Mouse (Mus musculus) E14TG2a.4 (cell line): ENCODE measurements around the gene Xkrx.

Experiments used
- H3K27me3 ChIP-seq: 2 replicates; pipeline ENCODE4 v1.6.1; 2014; ENCODE audit warnings: low read length, control low read depth; ENCODE audit not compliant: insufficient read depth
- H3K36me3 ChIP-seq: 2 replicates; pipeline ENCODE4 v1.6.1; 2014; ENCODE audit warnings: low read length, control low read depth; ENCODE audit not compliant: insufficient read depth
- H3K4me1 ChIP-seq: replicated peaks from 2 replicates; pipeline ENCODE4 v1.6.1; 2014; ENCODE audit warnings: low read depth, low read length, control low read depth
- H3K4me3 ChIP-seq: replicated peaks from 2 replicates; pipeline ENCODE4 v1.5.1; 2014; ENCODE audit warnings: mild to moderate bottlenecking, low read length
- H3K9me3 ChIP-seq: 2 replicates; pipeline ENCODE4 v1.6.1; 2014; ENCODE audit warnings: low read length, control low read depth
- CTCF ChIP-seq: conservative IDR thresholded peaks from 2 replicates; pipeline ENCODE4 v1.5.1; 2014; ENCODE audit warnings: low read length
- NANOG ChIP-seq: IDR thresholded peaks from 2 replicates; pipeline ENCODE4 v1.6.1; 2014; ENCODE audit warnings: borderline replicate concordance, low read length, mixed read lengths
- POU5F1 ChIP-seq: IDR thresholded peaks from 2 replicates; pipeline ENCODE4 v1.6.1; 2014; ENCODE audit warnings: low read length, borderline replicate concordance

Gene Xkrx

DNA sequence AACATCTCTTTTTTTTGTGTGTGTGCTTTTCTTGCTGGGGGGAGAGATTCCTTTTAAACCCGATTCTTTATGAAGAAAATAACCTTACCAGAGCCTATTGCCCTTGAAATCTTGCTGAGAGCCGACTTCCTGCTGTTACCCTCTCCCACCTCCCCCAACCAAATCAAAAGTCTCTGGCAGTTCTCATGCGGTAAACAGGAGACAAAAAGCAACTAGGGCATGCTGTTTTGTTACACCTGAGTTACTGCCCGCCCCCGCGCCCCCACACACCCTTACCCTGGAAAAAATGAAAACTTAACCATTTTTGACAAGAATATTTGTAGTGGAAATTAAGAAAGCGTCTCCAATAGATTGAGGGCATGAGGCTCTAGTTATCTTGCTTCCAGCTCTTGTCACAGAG is 3.7 kb downstream of the Xkrx start:
- H3K4me1 ChIP-seq, result peaks cover 19% of the 10 kb centered on the region; the same call in 1 of the 2 replicates
- no peaks in the 10 kb centered on the region for H3K36me3 ChIP-seq
- H3K9me3 ChIP-seq, result no peaks in the 10 kb centered on the region
- no peak overlapping the region for H3K4me3 ChIP-seq
- H3K27me3 ChIP-seq, result no peaks in the 10 kb centered on the region
- no peak for TF ChIP-seq POU5F1
- TF ChIP-seq NANOG, result no peak
- no peak for TF ChIP-seq CTCF

DNA sequence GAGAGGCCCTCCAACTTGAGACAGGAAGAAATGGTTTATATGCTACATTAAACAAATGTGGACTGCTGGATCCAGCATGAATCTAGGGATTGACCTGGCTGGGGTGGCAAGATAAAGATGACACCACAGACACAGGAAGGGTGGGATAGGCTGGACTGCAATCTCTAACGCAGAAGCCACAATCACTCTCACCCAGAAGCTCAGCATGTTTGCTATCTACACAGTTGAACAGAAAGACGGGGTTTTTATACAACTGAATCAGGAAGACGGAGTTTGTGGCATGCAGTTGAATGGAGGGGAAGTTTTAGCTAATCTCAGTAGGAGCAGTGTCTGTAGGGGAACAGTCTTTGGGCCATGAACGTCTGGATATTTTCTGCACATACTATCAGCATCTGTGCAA is 19.9 kb downstream of the Xkrx start:
- Histone ChIP-seq H3K27me3 (no peaks in the 10 kb centered on the region), H3K4me1 (no peaks in the 10 kb centered on the region), H3K9me3 (no peaks in the 10 kb centered on the region), H3K36me3 (no peaks in the 10 kb centered on the region), H3K4me3 (no peak overlapping the region)
- TF ChIP-seq CTCF (no peak), POU5F1 (no peak), NANOG (no peak)

DNA sequence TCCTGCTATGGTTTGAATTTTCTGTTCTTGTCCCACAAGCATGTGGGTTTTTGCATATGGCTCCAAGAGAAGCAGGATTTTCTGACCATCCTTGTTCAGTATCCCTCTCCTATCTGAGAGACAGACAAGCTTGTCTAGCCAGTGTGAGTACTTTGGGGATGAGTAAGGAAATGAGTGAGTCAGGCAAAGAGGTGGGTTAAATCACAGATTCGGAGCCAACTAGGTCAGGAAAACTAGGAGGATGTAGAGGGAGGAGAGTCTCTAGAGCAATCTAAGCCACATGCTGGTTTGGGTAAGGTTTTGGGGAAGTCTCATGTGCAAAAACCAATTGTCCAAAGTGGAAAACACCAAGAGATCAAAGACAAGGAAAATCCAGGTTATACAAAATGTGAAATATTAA is 20.3 kb downstream of the Xkrx start:
- Histone ChIP-seq H3K4me3 (no peak overlapping the region), H3K4me1 (no peaks in the 10 kb centered on the region), H3K36me3 (no peaks in the 10 kb centered on the region), H3K27me3 (no peaks in the 10 kb centered on the region), H3K9me3 (no peaks in the 10 kb centered on the region)
- no peak for TF ChIP-seq NANOG
- TF ChIP-seq CTCF, result no peak
- no peak for TF ChIP-seq POU5F1

DNA sequence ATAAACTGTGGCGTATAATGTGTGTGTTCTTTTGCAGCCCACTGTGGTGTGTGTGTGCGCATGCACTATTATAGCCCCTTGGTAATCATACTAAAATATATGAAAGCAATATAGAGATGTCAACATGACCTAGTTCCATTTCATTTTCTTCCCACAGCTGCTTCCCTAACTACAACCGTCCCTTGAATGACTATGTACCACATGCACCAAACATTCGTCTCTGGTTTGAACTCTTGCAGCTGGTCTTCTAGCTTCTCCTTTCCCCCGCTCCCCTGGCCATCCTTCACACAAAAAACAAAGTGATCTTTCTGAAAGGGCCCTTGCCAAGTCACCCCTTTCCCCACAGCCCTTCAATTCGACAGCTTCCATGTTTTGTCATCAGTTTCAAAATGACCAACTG is 21.9 kb downstream of the Xkrx start:
- Histone ChIP-seq H3K4me3 (no peak overlapping the region), H3K27me3 (no peaks in the 10 kb centered on the region), H3K36me3 (no peaks in the 10 kb centered on the region), H3K9me3 (no peaks in the 10 kb centered on the region), H3K4me1 (no peaks in the 10 kb centered on the region)
- TF ChIP-seq CTCF (no peak), NANOG (no peak), POU5F1 (no peak)

DNA sequence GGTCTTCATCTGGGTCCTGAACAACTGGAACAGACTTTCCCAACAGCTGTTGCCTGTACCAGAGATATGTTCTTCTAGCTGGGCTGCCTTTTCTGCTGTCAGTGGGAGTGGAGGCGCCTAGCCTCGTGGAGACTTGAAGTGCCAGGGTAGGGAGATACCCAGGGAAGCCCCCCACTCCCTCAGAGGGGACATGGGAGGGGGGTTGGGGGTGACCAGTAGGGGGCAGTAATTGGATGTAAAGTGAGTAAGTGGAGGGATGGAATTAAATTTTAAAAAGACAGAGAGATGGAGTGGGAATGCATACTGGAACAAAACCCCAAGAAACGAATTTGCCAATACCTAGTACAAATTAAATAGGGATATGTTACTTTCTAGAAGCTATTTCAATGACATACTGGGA is 28.1 kb downstream of the Xkrx start:
- TF ChIP-seq NANOG (no peak), CTCF (peak; percentile 31)
- Histone ChIP-seq H3K4me3 (no peak overlapping the region), H3K27me3 (no peaks in the 10 kb centered on the region), H3K36me3 (no peaks in the 10 kb centered on the region), H3K4me1 (no peaks in the 10 kb centered on the region), H3K9me3 (no peaks in the 10 kb centered on the region)

DNA sequence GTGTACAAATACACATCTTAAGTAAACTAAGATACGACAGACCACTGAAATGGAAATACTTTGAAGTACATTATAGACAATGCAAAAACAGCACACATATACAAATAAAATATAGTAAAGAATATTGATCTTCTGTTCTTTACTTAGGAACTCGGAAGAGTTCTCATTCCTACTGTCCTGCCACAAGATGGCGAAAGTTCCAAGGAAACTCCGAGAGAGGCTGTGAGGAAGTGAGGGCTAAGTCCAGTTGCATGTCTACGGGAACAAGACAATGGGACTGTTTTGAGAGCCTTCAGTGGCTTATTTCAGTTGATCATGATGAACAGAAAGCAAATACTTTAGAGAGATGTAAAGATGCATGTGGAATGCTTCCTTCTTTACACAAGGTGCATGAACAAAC is 29.6 kb downstream of the Xkrx start:
- no peaks in the 10 kb centered on the region for H3K36me3 ChIP-seq
- TF ChIP-seq CTCF (no peak), NANOG (no peak), POU5F1 (no peak)
- no peaks in the 10 kb centered on the region for H3K9me3 ChIP-seq
- no peaks in the 10 kb centered on the region for H3K27me3 ChIP-seq
- no peak overlapping the region for H3K4me3 ChIP-seq
- H3K4me1 ChIP-seq, result no peaks in the 10 kb centered on the region

DNA sequence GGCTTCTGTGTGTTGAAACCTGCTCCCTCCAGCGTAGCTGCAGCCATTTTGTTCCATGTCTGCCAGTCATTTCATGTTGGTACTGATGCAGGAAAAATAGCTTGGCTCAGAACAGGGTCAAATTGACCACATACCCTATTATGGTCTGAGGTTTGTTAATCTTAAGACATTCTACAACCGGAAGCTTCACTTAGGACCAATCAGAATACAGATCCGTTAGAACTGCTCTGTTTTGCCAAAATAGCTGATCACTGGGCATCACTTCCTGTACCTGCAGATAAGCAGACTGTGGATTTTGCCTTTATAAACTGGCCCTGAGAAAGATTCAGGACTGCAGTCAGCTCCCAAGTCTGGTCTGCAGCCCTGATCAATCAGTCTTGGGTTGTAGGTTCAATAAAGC is 33.3 kb downstream of the Xkrx start:
- H3K4me3 ChIP-seq, result no peak overlapping the region
- H3K4me1 ChIP-seq, result no peaks in the 10 kb centered on the region
- no peaks in the 10 kb centered on the region for H3K27me3 ChIP-seq
- no peak for TF ChIP-seq CTCF
- no peak for TF ChIP-seq POU5F1
- TF ChIP-seq NANOG, result no peak
- H3K36me3 ChIP-seq, result no peaks in the 10 kb centered on the region
- H3K9me3 ChIP-seq, result no peaks in the 10 kb centered on the region

DNA sequence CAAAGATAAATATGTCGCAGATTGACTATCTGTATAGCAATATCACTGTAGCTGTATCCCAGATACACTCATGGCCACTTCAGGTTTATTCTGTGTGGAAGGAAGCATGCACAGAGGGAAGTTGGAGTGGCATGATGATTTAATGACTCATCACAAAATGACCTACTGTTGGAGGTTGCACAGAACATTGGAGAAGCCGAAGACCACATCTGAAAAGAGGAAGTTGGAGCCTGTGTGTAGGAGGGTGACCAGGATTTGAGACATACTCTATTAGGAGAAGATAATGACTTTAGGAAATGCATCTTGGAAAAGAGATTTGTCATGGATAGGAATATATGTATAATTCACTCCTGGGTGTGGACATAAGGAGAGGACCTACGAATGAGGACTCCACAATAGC is 45.5 kb downstream of the Xkrx start:
- Histone ChIP-seq H3K4me1 (no peaks in the 10 kb centered on the region), H3K9me3 (no peaks in the 10 kb centered on the region), H3K4me3 (no peak overlapping the region), H3K27me3 (no peaks in the 10 kb centered on the region), H3K36me3 (no peaks in the 10 kb centered on the region)
- no peak for TF ChIP-seq POU5F1
- no peak for TF ChIP-seq CTCF

DNA sequence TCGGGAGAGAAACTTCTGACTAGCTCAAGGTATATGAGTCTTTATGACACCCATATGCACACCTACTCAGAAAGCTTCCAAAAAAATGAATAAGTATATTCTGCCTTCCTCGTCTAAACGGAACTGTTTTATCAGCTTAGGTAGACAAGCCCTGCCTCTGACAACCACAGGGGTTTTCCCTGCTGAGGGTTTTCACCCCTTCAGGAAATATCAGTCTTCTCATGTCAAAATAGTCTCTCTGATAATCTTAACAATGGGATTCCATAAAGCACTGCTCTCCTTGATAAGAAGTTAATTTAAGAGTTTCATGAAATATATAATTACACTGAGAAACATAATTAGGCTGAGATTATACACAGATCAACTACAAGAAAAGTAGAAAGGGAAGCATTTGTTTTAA is 50.1 kb downstream of the Xkrx start:
- no peaks in the 10 kb centered on the region for H3K36me3 ChIP-seq
- H3K27me3 ChIP-seq, result no peaks in the 10 kb centered on the region
- no peak for TF ChIP-seq CTCF
- no peaks in the 10 kb centered on the region for H3K9me3 ChIP-seq
- no peak overlapping the region for H3K4me3 ChIP-seq
- H3K4me1 ChIP-seq, result no peaks in the 10 kb centered on the region
